30 mouse cellular contexts compared by ENCODE assay signal in the genomic region with DNA sequence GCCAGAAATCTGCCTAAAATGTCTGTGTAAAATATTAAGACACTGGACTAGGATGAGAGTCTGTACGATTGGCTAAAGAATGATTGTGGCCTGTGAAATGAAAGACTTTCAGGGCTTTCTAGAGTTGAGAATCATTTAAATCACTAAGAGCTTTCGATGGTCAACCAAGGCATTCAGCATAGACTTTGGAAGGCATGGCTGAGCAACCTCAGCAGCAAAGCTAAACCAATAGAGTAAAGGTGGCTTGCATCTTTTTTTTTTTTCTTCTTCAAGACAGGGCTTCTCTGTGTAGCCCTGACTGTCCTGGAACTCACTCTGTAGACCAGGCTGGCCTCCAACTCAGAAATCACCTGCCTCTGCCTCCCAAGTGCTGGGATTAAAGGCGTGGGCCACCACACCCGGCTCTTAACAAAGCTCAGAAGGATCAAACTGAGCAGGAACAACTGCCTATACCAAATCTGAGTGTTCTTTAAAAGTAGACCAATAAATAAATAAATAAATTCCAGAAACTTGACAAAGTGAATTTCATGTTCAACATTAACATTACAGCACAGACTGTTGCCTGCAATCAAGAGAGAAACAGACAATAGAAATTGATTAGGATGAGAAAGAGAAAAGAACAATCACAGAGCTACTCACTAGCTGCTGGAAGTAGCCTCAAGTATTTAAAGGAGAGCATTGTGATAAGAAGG. TPM values are rescaled to one million over a fixed set of nuclear protein-coding genes. Genes with fewer than 3 reads are reported as not detected.
DNase-seq lines count a peak whose midpoint lies in the region; ATAC-seq and TF ChIP-seq lines count a peak whose summit lies in the region.
"Had no signal": no experiment of that assay in that cellular context is flagged by ENCODE, and none has a peak within 500 bp of the region (broad histone marks: within the 10 kb centered on the region; RNA-seq: fewer than 3 reads in every experiment).

No protein-coding gene starts in this region.

- H3K4me1 ChIP-seq in kidney, adult 2 months (ENCODE audit: control insufficient read depth, insufficient read depth, low read length): peaks cover 4% of the 10 kb centered on the region; the same call in 1 of the 2 replicates
- no peaks in the 10 kb centered on the region for H3K4me1 ChIP-seq in kidney, embryonic 15.5 days
- no peaks in the 10 kb centered on the region for H3K4me1 ChIP-seq in kidney, embryonic 14.5 days (ENCODE audit: control insufficient read depth, insufficient read depth, low read length)
- H3K4me1 ChIP-seq: heart, embryonic 10.5 days; heart, embryonic 13.5 days had no signal

- TF ChIP-seq CTCF in kidney, adult 2 months (conservative IDR thresholded peaks at IDR 0.05; ENCODE audit: insufficient read depth, insufficient read length, low read depth, low read length): no peak

- DNase-seq in kidney, adult 2 months: peak; percentile 51
- DNase-seq in kidney, postnatal 36 days: peak; percentile 22 to 27
- DNase-seq in ZHBTc4 (ENCODE audit: low read depth, low spot score): peak; percentile 73
- DNase-seq in gastrocnemius, adult 8-10 months (ENCODE audit: low spot score in 2 of 2): no peak
- DNase-seq: adrenal gland, adult 8-10 months; adrenal gland, postnatal 25 days; B cell, adult 2 months; cerebellum, adult 11-12 months; cerebellum, adult 8-10 months; cerebellum, postnatal 10 days; cerebellum, postnatal 36 days; embryo, embryonic 11 days; gastrocnemius, postnatal 10 days; gastrocnemius, postnatal 36 days; heart, adult 2 months; heart, postnatal 14 days; heart, postnatal 4 days had no signal

- no peaks in the 10 kb centered on the region for H3K27me3 ChIP-seq in kidney, adult 2 months (replicated peaks; ENCODE audit: control insufficient read depth, insufficient read depth, low read length)
- H3K27me3 ChIP-seq in kidney, embryonic 15.5 days: no peaks in the 10 kb centered on the region
- no peaks in the 10 kb centered on the region for H3K27me3 ChIP-seq in kidney, embryonic 14.5 days (ENCODE audit: control insufficient read depth, insufficient read depth, low read length)
- H3K27me3 ChIP-seq: CH12.LX; embryonic facial prominence, embryonic 13.5 days; forebrain, embryonic 12.5 days; forebrain, embryonic 15.5 days; heart, embryonic 13.5 days had no signal

- no peak overlapping the region for H3K4me3 ChIP-seq in kidney, adult 2 months (ENCODE audit: insufficient read depth, low read depth, low read length)
- no peak overlapping the region for H3K4me3 ChIP-seq in kidney, embryonic 15.5 days (replicated peaks)
- H3K4me3 ChIP-seq in kidney, embryonic 14.5 days (ENCODE audit: low read length): no peak overlapping the region
- H3K4me3 ChIP-seq: embryonic facial prominence, embryonic 10.5 days; embryonic facial prominence, embryonic 13.5 days; erythroblast, embryonic 14.5 days; forebrain, embryonic 12.5 days; forebrain, embryonic 15.5 days; heart, adult 2 months; heart, embryonic 10.5 days; heart, embryonic 13.5 days had no signal

- H3K9ac ChIP-seq in kidney, embryonic 15.5 days: no peak overlapping the region
- H3K9ac ChIP-seq in kidney, embryonic 14.5 days (ENCODE audit: low read depth, low read length): no peak overlapping the region
- H3K9ac ChIP-seq: embryonic facial prominence, embryonic 13.5 days; forebrain, embryonic 12.5 days; forebrain, embryonic 15.5 days; heart, embryonic 13.5 days; hindbrain, embryonic 14.5 days had no signal

- H3K4me2 ChIP-seq in kidney, embryonic 15.5 days: no peak overlapping the region
- no peak overlapping the region for H3K4me2 ChIP-seq in kidney, embryonic 14.5 days (replicated peaks; ENCODE audit: low read depth, low read length)
- H3K4me2 ChIP-seq: embryonic facial prominence, embryonic 13.5 days; forebrain, embryonic 12.5 days; forebrain, embryonic 15.5 days; heart, embryonic 13.5 days; hindbrain, embryonic 14.5 days had no signal

- H3K9me3 ChIP-seq in kidney, embryonic 15.5 days (replicated peaks): no peaks in the 10 kb centered on the region
- H3K9me3 ChIP-seq in kidney, embryonic 14.5 days (ENCODE audit: control insufficient read depth, low read length): no peaks in the 10 kb centered on the region
- H3K9me3 ChIP-seq: embryonic facial prominence, embryonic 10.5 days; embryonic facial prominence, embryonic 13.5 days; forebrain, embryonic 12.5 days; forebrain, embryonic 15.5 days; heart, embryonic 10.5 days; heart, embryonic 13.5 days had no signal

- H3K36me3 ChIP-seq in kidney, adult 2 months (ENCODE audit: control insufficient read depth, insufficient read depth, low read length): no peaks in the 10 kb centered on the region
- H3K36me3 ChIP-seq in kidney, embryonic 15.5 days: no peaks in the 10 kb centered on the region
- no peaks in the 10 kb centered on the region for H3K36me3 ChIP-seq in kidney, embryonic 14.5 days (ENCODE audit: control insufficient read depth, insufficient read depth, low read length)
- H3K36me3 ChIP-seq: embryonic facial prominence, embryonic 10.5 days; embryonic facial prominence, embryonic 13.5 days; forebrain, embryonic 12.5 days; forebrain, embryonic 15.5 days; heart, embryonic 10.5 days; heart, embryonic 13.5 days had no signal

- 77% methylated on average over 4 of the region's 4 CpGs for WGBS in kidney, adult 2 months
- 92% methylated on average over 4 of the region's 4 CpGs for WGBS in kidney, embryonic 15.5 days
- 92% methylated on average over 4 of the region's 4 CpGs for WGBS in kidney, embryonic 14.5 days

- no peak for TF ChIP-seq POLR2A in kidney, adult 2 months (IDR thresholded peaks at IDR 0.05; ENCODE audit: low read depth, low read length)

- no peak overlapping the region for H3K27ac ChIP-seq in kidney, adult 2 months (ENCODE audit: insufficient read depth, low read depth, low read length)
- H3K27ac ChIP-seq in kidney, embryonic 15.5 days: no peak overlapping the region
- no peak overlapping the region for H3K27ac ChIP-seq in kidney, embryonic 14.5 days (ENCODE audit: low read depth, low read length)
- H3K27ac ChIP-seq: embryonic facial prominence, embryonic 10.5 days; embryonic facial prominence, embryonic 13.5 days; forebrain, embryonic 12.5 days; forebrain, embryonic 15.5 days; heart, adult 2 months; heart, embryonic 10.5 days; heart, embryonic 13.5 days; hindbrain, embryonic 14.5 days; hindbrain, postnatal 0 days had no signal

- no peak for ATAC-seq in kidney, embryonic 15.5 days (replicated peaks; ENCODE audit: low FRiP score)
- ATAC-seq in kidney, embryonic 14.5 days (ENCODE audit: low FRiP score, low TSS enrichment): no peak
- ATAC-seq: activated CD4-positive, CD25-positive, alpha-beta regulatory T cell, adult 4 months; forebrain, embryonic 15.5 days; hindbrain, postnatal 0 days had no signal

RNA-seq across cellular contexts. Expression of gene Sik2, which starts 27.2 kb away (rescaled TPM):
- 18.5 and 20.0 TPM in 2 replicates for polyA plus RNA-seq in kidney, adult 2 months (2012; rRNA removed)
- 18.2 and 21.0 TPM in 2 replicates for polyA plus RNA-seq in kidney, embryonic 15.5 days (2015; fragmentation: Nextera tagmentation; extraction: Ambion mirVana)
- polyA plus RNA-seq in kidney, embryonic 14.5 days (2014; fragmentation: Nextera tagmentation; extraction: Ambion mirVana): 11.4 and 17.9 TPM in 2 replicates
- 10 to 100 TPM; 23.9 to 29.8 (median 27.2) TPM for total RNA-seq in gastrocnemius, adult 8-10 months (2022)

Comparison
In these comparisons a context has a peak if more than half of its experiments do, and no peak if none do; other contexts are left out.
1. DNase-seq: peak in kidney, adult 2 months (single experiment), kidney, postnatal 36 days (2 of 2) and ZHBTc4 (single experiment); none in gastrocnemius, adult 8-10 months (0 of 2).